Mouse (Mus musculus): ENCODE results near the gene Phc2.
"Not testable (repeated sequence)": the region's sequence is repeated elsewhere in the genome, so short reads cannot be mapped to it uniquely, and the experiment has no call there.

Gene Phc2

GRCm38 (mm10) chr4:128654505-128655381, at the start of gene Phc2:
Gene Phc2 (plus strand): TSS chr4:128654702.
- peak; percentile 85 to 91 for DNase-seq (ENCODE audit: low spot score in 2 of 2)

GRCm38 (mm10) chr4:128606586-128606985, 47.9 kb upstream of the Phc2 start:
- DNase-seq (ENCODE audit: low spot score in 2 of 2), result no peak

- no peak for DNase-seq (ENCODE audit: low spot score in 2 of 2)
Measured at GRCm38 (mm10) chr4:128607661-128608060, 46.8 kb upstream of the Phc2 start.

GRCm38 (mm10) chr4:128609276-128609924, 45.1 kb upstream of the Phc2 start:
- DNase-seq (ENCODE audit: low spot score in 2 of 2), result peak in 1 of 2 experiments; percentile 13

- DNase-seq (ENCODE audit: low spot score in 2 of 2), result peak; percentile 89 to 96
Measured at GRCm38 (mm10) chr4:128609925-128610402, 44.5 kb upstream of the Phc2 start, which contains the start of gene Zscan20. Gene Zscan20 (minus strand): TSS chr4:128610098.

- DNase-seq (ENCODE audit: low spot score in 2 of 2), result no peak
Measured at GRCm38 (mm10) chr4:128610706-128611105, 43.8 kb upstream of the Phc2 start.

GRCm38 (mm10) chr4:128611726-128612125, 42.8 kb upstream of the Phc2 start:
- DNase-seq (ENCODE audit: low spot score in 2 of 2), result not testable (repeated sequence)

GRCm38 (mm10) chr4:128613326-128613725, 41.2 kb upstream of the Phc2 start:
- no peak for DNase-seq (ENCODE audit: low spot score in 2 of 2)

GRCm38 (mm10) chr4:128615761-128616160, 38.7 kb upstream of the Phc2 start:
- no peak for DNase-seq (ENCODE audit: low spot score in 2 of 2)

- peak in 1 of 2 experiments; percentile 17 for DNase-seq (ENCODE audit: low spot score in 2 of 2)
Measured at GRCm38 (mm10) chr4:128617363-128618120, 37.0 kb upstream of the Phc2 start.

- no peak for DNase-seq (ENCODE audit: low spot score in 2 of 2)
Measured at GRCm38 (mm10) chr4:128618246-128618911, 36.1 kb upstream of the Phc2 start, which contains the start of gene Tlr12. Gene Tlr12 (minus strand): TSS chr4:128618619.

- no peak for DNase-seq (ENCODE audit: low spot score in 2 of 2)
Measured at GRCm38 (mm10) chr4:128618963-128619362, 35.5 kb upstream of the Phc2 start.

GRCm38 (mm10) chr4:128620572-128620971, 33.9 kb upstream of the Phc2 start:
- DNase-seq (ENCODE audit: low spot score in 2 of 2), result no peak

GRCm38 (mm10) chr4:128621109-128621508, 33.4 kb upstream of the Phc2 start:
- DNase-seq (ENCODE audit: low spot score in 2 of 2), result no peak

GRCm38 (mm10) chr4:128635451-128635850, 19.1 kb upstream of the Phc2 start:
- no peak for DNase-seq (ENCODE audit: low spot score in 2 of 2)

- no peak for DNase-seq (ENCODE audit: low spot score in 2 of 2)
Measured at GRCm38 (mm10) chr4:128635894-128636585, 18.5 kb upstream of the Phc2 start.

- DNase-seq (ENCODE audit: low spot score in 2 of 2), result no peak
Measured at GRCm38 (mm10) chr4:128637250-128637649, 17.3 kb upstream of the Phc2 start.

- no peak for DNase-seq (ENCODE audit: low spot score in 2 of 2)
Measured at GRCm38 (mm10) chr4:128638265-128638923, 16.1 kb upstream of the Phc2 start.

- DNase-seq (ENCODE audit: low spot score in 2 of 2), result no peak
Measured at GRCm38 (mm10) chr4:128641766-128642717, 12.5 kb upstream of the Phc2 start.
